Mouse (Mus musculus) liver, adult (tissue): ENCODE data around the gene Skint4.

Experiments used
- GATA4 ChIP-seq: IDR thresholded peaks from 2 replicates; pipeline ENCODE4 v1.6.1; 2014; ENCODE audit warnings: mild to moderate bottlenecking, low read length; ENCODE audit not compliant: insufficient replicate concordance

Gene Skint4

DNA sequence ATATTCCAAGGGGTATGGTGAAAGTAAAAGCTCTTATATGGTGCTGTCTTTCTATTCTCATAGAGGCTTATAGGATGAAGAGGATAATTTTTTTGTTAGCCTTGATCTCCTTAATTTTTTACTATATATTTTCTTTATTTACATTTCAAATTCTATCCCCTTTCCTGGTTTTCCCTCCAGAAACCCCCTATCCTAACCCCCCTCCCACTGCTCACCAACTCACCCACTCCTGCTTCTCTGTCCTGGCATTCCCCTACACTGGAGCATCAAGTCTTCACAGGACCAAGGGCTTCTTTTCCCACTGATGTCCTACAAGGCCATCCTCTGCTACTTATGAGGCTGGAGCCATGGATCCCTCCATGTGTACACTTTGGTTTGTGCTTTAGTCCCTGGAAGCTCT, at the start of gene Skint4:
Gene Skint4, plus strand, starts transcription at position 301 of the 400 bp plus-strand sequence.
- TF ChIP-seq GATA4 = no peak
